Mouse (Mus musculus) heart, embryonic 12.5 days (tissue): Measurements from ENCODE around the gene Zfp57. TPM values are rescaled to one million over a fixed set of nuclear protein-coding genes. Genes with fewer than 3 reads are reported as not detected.

Source experiments
- ATAC-seq: fragments of 200-750 bp; cut with Nextera tagmentation; 2 replicates; pipeline ENCODE4 v1.8.0; 2017; ENCODE audit warnings: moderate TSS enrichment, moderate library complexity; ENCODE audit not compliant: insufficient number of reproducible peaks, low FRiP score
- H3K27ac ChIP-seq: fragments of 300-500 bp; sonication (generic); 2 replicates; pipeline ENCODE4 v1.5.1; 2016; ENCODE audit warnings: mild to moderate bottlenecking, moderate library complexity; ENCODE audit not compliant: poor library complexity, severe bottlenecking
- H3K27me3 ChIP-seq: fragments of 300-500 bp; sonication (generic); replicated peaks from 2 replicates; pipeline ENCODE4 v1.6.1; 2016; ENCODE audit warnings: mild to moderate bottlenecking, moderate library complexity
- H3K36me3 ChIP-seq: fragments of 300-500 bp; sonication (generic); 2 replicates; pipeline ENCODE4 v1.6.1; 2016; ENCODE audit warnings: mild to moderate bottlenecking, moderate library complexity
- H3K4me1 ChIP-seq: fragments of 300-500 bp; sonication (generic); replicated peaks from 2 replicates; pipeline ENCODE4 v1.6.1; 2016; ENCODE audit warnings: mild to moderate bottlenecking
- H3K4me2 ChIP-seq: fragments of 300-500 bp; sonication (generic); 2 replicates; pipeline ENCODE4 v1.6.1; 2016; ENCODE audit warnings: mild to moderate bottlenecking, moderate library complexity
- H3K4me3 ChIP-seq: fragments of 300-500 bp; sonication (generic); 2 replicates; pipeline ENCODE4 v1.5.1; 2016; ENCODE audit warnings: mild to moderate bottlenecking
- H3K9ac ChIP-seq: fragments of 300-500 bp; sonication (generic); 2 replicates; pipeline ENCODE4 v1.6.1; 2016; ENCODE audit warnings: mild to moderate bottlenecking, moderate library complexity
- H3K9me3 ChIP-seq: fragments of 300-500 bp; sonication (generic); replicated peaks from 2 replicates; pipeline ENCODE4 v1.6.1; 2016; ENCODE audit warnings: mild to moderate bottlenecking, moderate library complexity
- WGBS: fragments of 180-500 bp; shearing (Covaris S2); methylation state at CpG from one replicate; pipeline ENCODE4 v1.1.7; 2016; 5-methylcytosine and 5-hydroxymethylcytosine counted together
- polyA plus RNA-seq: library from polyadenylated mRNA; unstranded; fragments of >200 nt; fragmentation: Nextera tagmentation; extraction: Ambion mirVana; gene quantifications from 2 replicates; pipeline ENCODE4 v1.2.1, GENCODE M21; 2016

The Zfp57 gene
- polyA plus RNA-seq, 1 experiment from 2014 or later = 64.4 TPM

GRCm38 (mm10) chr17:37046312-37047112, 45.5 kb downstream of the Zfp57 start:
- peak overlapping the region; percentile 95 for H3K9ac ChIP-seq
- H3K9me3 ChIP-seq = no peaks in the 10 kb centered on the region
- peak overlapping the region; percentile 100 for H3K4me2 ChIP-seq
- H3K27me3 ChIP-seq = peaks cover 10% of the 10 kb centered on the region
- peaks cover 35% of the 10 kb centered on the region for H3K4me1 ChIP-seq
- WGBS = 1% methylated on average over 38 of the region's 58 CpGs
- peak overlapping the region; percentile 56; the same call in 1 of the 2 replicates for H3K27ac ChIP-seq
- H3K36me3 ChIP-seq = no peaks in the 10 kb centered on the region
- peak; percentile 80 for ATAC-seq
- peak overlapping the region; percentile 78 for H3K4me3 ChIP-seq

- Histone ChIP-seq H3K36me3 (no peaks in the 10 kb centered on the region), H3K9ac (peak overlapping the region; percentile 95; the same call in 1 of the 2 replicates), H3K4me1 (peaks cover 37% of the 10 kb centered on the region), H3K4me2 (peak overlapping the region; percentile 100), H3K9me3 (no peaks in the 10 kb centered on the region), H3K4me3 (peak overlapping the region; percentile 78), H3K27me3 (peaks cover 10% of the 10 kb centered on the region), H3K27ac (no peak overlapping the region)
- 25% methylated on average over 19 of the region's 19 CpGs for WGBS
- no peak for ATAC-seq
Measured at GRCm38 (mm10) chr17:37047332-37047976, 46.5 kb downstream of the Zfp57 start.

- no peak overlapping the region for H3K4me2 ChIP-seq
- ATAC-seq = no peak
- H3K9ac ChIP-seq = no peak overlapping the region
- no peak overlapping the region for H3K27ac ChIP-seq
- peaks cover 37% of the 10 kb centered on the region for H3K4me1 ChIP-seq
- no peak overlapping the region for H3K4me3 ChIP-seq
- H3K27me3 ChIP-seq = peaks cover 10% of the 10 kb centered on the region
- H3K36me3 ChIP-seq = no peaks in the 10 kb centered on the region
- H3K9me3 ChIP-seq = no peaks in the 10 kb centered on the region
- 29% methylated on average over 3 of the region's 3 CpGs for WGBS
Measured at GRCm38 (mm10) chr17:37047981-37048380, 47.0 kb downstream of the Zfp57 start.

GRCm38 (mm10) chr17:37048383-37048782, 47.4 kb downstream of the Zfp57 start:
- H3K4me2 ChIP-seq = no peak overlapping the region
- WGBS = 60% methylated on average over 7 of the region's 7 CpGs
- no peak overlapping the region for H3K9ac ChIP-seq
- H3K4me1 ChIP-seq = peaks cover 37% of the 10 kb centered on the region
- no peaks in the 10 kb centered on the region for H3K9me3 ChIP-seq
- H3K4me3 ChIP-seq = no peak overlapping the region
- peaks cover 10% of the 10 kb centered on the region for H3K27me3 ChIP-seq
- no peak overlapping the region for H3K27ac ChIP-seq
- H3K36me3 ChIP-seq = no peaks in the 10 kb centered on the region
- no peak for ATAC-seq

GRCm38 (mm10) chr17:37049570-37050310, 48.8 kb downstream of the Zfp57 start:
- Histone ChIP-seq H3K27me3 (peaks cover 10% of the 10 kb centered on the region), H3K9ac (peak overlapping the region; percentile 78), H3K27ac (no peak overlapping the region), H3K4me3 (peak overlapping the region; percentile 62), H3K4me1 (peaks cover 37% of the 10 kb centered on the region), H3K4me2 (peak overlapping the region; percentile 96), H3K9me3 (no peaks in the 10 kb centered on the region), H3K36me3 (peaks cover 13% of the 10 kb centered on the region)
- ATAC-seq = 0 out of 2 replicates have a peak, but pooled peaks have one; percentile 22
- 3% methylated on average over 39 of the region's 39 CpGs for WGBS

GRCm38 (mm10) chr17:37050399-37050798, 49.4 kb downstream of the Zfp57 start:
- Histone ChIP-seq H3K27me3 (peaks cover 10% of the 10 kb centered on the region), H3K27ac (no peak overlapping the region), H3K9me3 (no peaks in the 10 kb centered on the region), H3K4me3 (peak overlapping the region; percentile 62), H3K4me1 (peaks cover 35% of the 10 kb centered on the region), H3K4me2 (peak overlapping the region; percentile 96), H3K9ac (peak overlapping the region; percentile 78), H3K36me3 (peaks cover 20% of the 10 kb centered on the region)
- ATAC-seq = peak; percentile 58
- under 1% methylated on average over 21 of the region's 22 CpGs for WGBS

GRCm38 (mm10) chr17:37050876-37051275, 49.9 kb downstream of the Zfp57 start:
- Histone ChIP-seq H3K9ac (peak overlapping the region; percentile 78), H3K4me3 (peak overlapping the region; percentile 62), H3K27me3 (peaks cover 10% of the 10 kb centered on the region), H3K36me3 (peaks cover 24% of the 10 kb centered on the region), H3K27ac (no peak overlapping the region), H3K4me1 (peaks cover 34% of the 10 kb centered on the region), H3K9me3 (no peaks in the 10 kb centered on the region), H3K4me2 (peak overlapping the region; percentile 96)
- 3% methylated on average over 27 of the region's 27 CpGs for WGBS
- no peak for ATAC-seq

- Histone ChIP-seq H3K36me3 (peaks cover 32% of the 10 kb centered on the region), H3K4me1 (peaks cover 31% of the 10 kb centered on the region), H3K9ac (no peak overlapping the region), H3K4me3 (no peak overlapping the region), H3K27me3 (peaks cover 10% of the 10 kb centered on the region), H3K27ac (no peak overlapping the region), H3K9me3 (no peaks in the 10 kb centered on the region), H3K4me2 (no peak overlapping the region)
- no peak for ATAC-seq
- 45% methylated on average over 4 of the region's 4 CpGs for WGBS
Measured at GRCm38 (mm10) chr17:37051745-37052144, 50.8 kb downstream of the Zfp57 start.

- no peaks in the 10 kb centered on the region for H3K27me3 ChIP-seq
- no peak overlapping the region for H3K4me3 ChIP-seq
- no peaks in the 10 kb centered on the region for H3K9me3 ChIP-seq
- H3K4me2 ChIP-seq = no peak overlapping the region
- H3K27ac ChIP-seq = no peak overlapping the region
- H3K9ac ChIP-seq = no peak overlapping the region
- WGBS = 86% methylated on average over 6 of the region's 6 CpGs
- no peak for ATAC-seq
- H3K36me3 ChIP-seq = peaks cover 57% of the 10 kb centered on the region
- H3K4me1 ChIP-seq = no peaks in the 10 kb centered on the region
Measured at GRCm38 (mm10) chr17:37056957-37057356, 56.0 kb downstream of the Zfp57 start.
